Mouse (Mus musculus) E14TG2a.4 (cell line): Measurements from ENCODE around the gene Adamts2.

Experiments used
- H3K27me3 ChIP-seq: 2 replicates; pipeline ENCODE4 v1.6.1; 2014; ENCODE audit warnings: low read length, control low read depth; ENCODE audit not compliant: insufficient read depth
- H3K36me3 ChIP-seq: 2 replicates; pipeline ENCODE4 v1.6.1; 2014; ENCODE audit warnings: low read length, control low read depth; ENCODE audit not compliant: insufficient read depth
- H3K4me1 ChIP-seq: replicated peaks from 2 replicates; pipeline ENCODE4 v1.6.1; 2014; ENCODE audit warnings: low read depth, low read length, control low read depth
- H3K4me3 ChIP-seq: replicated peaks from 2 replicates; pipeline ENCODE4 v1.5.1; 2014; ENCODE audit warnings: mild to moderate bottlenecking, low read length
- H3K9me3 ChIP-seq: 2 replicates; pipeline ENCODE4 v1.6.1; 2014; ENCODE audit warnings: low read length, control low read depth
- CTCF ChIP-seq: conservative IDR thresholded peaks from 2 replicates; pipeline ENCODE4 v1.5.1; 2014; ENCODE audit warnings: low read length
- NANOG ChIP-seq: IDR thresholded peaks from 2 replicates; pipeline ENCODE4 v1.6.1; 2014; ENCODE audit warnings: borderline replicate concordance, low read length, mixed read lengths
- POU5F1 ChIP-seq: IDR thresholded peaks from 2 replicates; pipeline ENCODE4 v1.6.1; 2014; ENCODE audit warnings: low read length, borderline replicate concordance

The Adamts2 gene

GRCm38 (mm10) chr11:50601641-50602355, at the start of gene Adamts2:
Gene Adamts2 (plus strand): TSS chr11:50602084.
- TF ChIP-seq POU5F1 (no peak), NANOG (no peak), CTCF (no peak)
- H3K27me3 ChIP-seq, result peaks cover 93% of the 10 kb centered on the region
- peaks cover 26% of the 10 kb centered on the region for H3K4me1 ChIP-seq
- H3K9me3 ChIP-seq, result no peaks in the 10 kb centered on the region
- H3K36me3 ChIP-seq, result no peaks in the 10 kb centered on the region
- H3K4me3 ChIP-seq, result peak within 1 kb of the TSS; percentile 83

DNA sequence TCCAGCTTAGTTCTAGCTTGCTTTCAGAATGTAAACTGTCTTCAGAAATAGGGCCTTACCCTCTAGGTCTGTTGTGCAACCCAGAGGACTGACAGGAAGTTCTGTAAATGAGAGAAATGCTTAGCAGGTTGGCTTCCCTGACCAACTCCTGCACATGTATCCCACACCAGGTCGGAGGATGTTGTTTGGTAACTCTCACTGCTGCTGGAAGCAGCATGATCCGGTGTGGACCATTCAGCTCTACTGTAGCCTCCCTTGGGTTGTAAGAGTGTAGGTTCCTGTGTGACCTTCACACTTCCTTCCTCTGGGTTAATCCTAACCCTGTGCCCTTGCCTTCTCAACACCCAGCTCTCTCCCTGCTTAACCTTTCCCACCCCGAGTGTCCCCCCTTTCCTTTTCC, 44.8 kb upstream of the Adamts2 start:
- Histone ChIP-seq H3K4me3 (no peak overlapping the region), H3K9me3 (no peaks in the 10 kb centered on the region; the same call in 1 of the 2 replicates), H3K36me3 (no peaks in the 10 kb centered on the region), H3K27me3 (peaks cover 9% of the 10 kb centered on the region), H3K4me1 (peaks cover 6% of the 10 kb centered on the region; the same call in 1 of the 2 replicates)
- TF ChIP-seq NANOG (no peak), POU5F1 (no peak), CTCF (no peak)

DNA sequence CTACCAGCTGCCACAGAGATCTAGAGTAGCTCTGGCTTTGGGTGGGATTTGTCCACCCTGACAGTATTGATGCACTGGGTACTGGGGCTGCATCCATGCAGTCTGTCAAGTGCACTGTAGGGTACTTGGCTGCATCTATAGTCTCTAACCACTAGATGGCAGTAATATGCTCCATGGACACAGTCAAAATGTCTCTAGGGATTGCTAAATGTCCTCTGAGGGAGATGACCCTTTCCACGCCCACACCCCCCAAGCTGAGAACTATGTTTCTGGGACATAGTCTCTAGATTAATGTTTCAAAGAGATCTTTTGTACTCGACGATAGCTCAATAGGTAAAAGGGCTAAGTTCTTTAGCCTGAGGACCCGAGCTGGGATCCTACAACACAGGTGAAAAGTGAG, 42.8 kb upstream of the Adamts2 start:
- Histone ChIP-seq H3K4me1 (peaks cover 6% of the 10 kb centered on the region; the same call in 1 of the 2 replicates), H3K36me3 (no peaks in the 10 kb centered on the region), H3K27me3 (peaks cover 17% of the 10 kb centered on the region), H3K9me3 (no peaks in the 10 kb centered on the region; the same call in 1 of the 2 replicates), H3K4me3 (no peak overlapping the region)
- TF ChIP-seq POU5F1 (no peak), CTCF (peak; percentile 79)

- Histone ChIP-seq H3K4me3 (peak overlapping the region; percentile 66), H3K36me3 (no peaks in the 10 kb centered on the region), H3K9me3 (no peaks in the 10 kb centered on the region), H3K4me1 (peaks cover 10% of the 10 kb centered on the region), H3K27me3 (peaks cover 45% of the 10 kb centered on the region)
- TF ChIP-seq POU5F1 (no peak), NANOG (no peak)
These were observed 36.2 kb upstream of the Adamts2 start for GRCm38 (mm10) chr11:50565466-50566211.

- Histone ChIP-seq H3K4me3 (no peak overlapping the region), H3K4me1 (peaks cover 2% of the 10 kb centered on the region; the same call in 1 of the 2 replicates), H3K27me3 (peaks cover 20% of the 10 kb centered on the region), H3K36me3 (no peaks in the 10 kb centered on the region), H3K9me3 (no peaks in the 10 kb centered on the region)
- TF ChIP-seq CTCF (no peak), NANOG (no peak), POU5F1 (no peak)
These were observed 30.4 kb upstream of the Adamts2 start for GRCm38 (mm10) chr11:50571448-50571847.

DNA sequence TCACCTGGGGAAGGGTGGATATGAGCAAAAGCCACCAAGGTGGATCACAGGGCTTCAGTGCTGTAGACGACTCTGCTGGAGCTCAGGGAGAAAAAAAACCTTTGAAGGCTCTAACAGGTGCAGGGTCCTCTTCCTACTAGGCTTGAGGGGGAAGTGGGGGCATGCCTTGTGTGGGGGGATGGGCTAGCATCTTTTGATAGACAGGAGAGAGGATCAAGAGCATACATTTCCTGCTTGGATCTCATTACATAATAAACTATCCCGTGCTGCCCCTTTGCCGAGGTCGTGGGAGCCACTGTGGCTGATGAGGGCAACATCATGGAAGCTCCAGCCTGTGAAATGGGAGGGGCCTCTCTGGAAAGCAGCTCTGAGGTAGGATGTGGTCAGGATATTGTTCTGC, 25.4 kb upstream of the Adamts2 start:
- H3K4me3 ChIP-seq, result no peak overlapping the region
- peaks cover 27% of the 10 kb centered on the region for H3K27me3 ChIP-seq
- H3K36me3 ChIP-seq, result no peaks in the 10 kb centered on the region
- no peaks in the 10 kb centered on the region; the same call in 1 of the 2 replicates for H3K9me3 ChIP-seq
- peaks cover 3% of the 10 kb centered on the region; the same call in 1 of the 2 replicates for H3K4me1 ChIP-seq
- TF ChIP-seq CTCF, result no peak
- no peak for TF ChIP-seq NANOG
- no peak for TF ChIP-seq POU5F1

DNA sequence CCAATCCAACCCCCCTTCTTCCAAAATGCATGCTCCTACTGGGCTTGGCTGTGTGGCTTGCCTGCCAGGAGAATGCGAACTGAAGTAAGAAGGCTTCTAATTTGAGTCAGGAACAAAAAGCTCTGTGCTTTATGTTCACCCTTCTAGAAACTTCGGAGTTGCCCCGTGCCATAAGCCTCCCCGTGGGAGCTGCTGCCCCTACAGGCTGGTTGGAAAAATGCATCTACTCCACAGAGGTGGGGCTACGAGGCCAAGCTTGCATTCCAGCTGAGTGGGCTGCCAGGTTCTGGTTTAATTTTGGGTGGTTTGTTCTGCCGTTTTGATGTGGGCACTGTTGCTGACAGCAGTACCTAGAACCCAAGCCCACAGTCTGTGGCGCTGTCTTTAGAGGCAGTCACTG, 14.9 kb upstream of the Adamts2 start:
- Histone ChIP-seq H3K27me3 (peaks cover 40% of the 10 kb centered on the region), H3K9me3 (no peaks in the 10 kb centered on the region), H3K4me1 (peaks cover 5% of the 10 kb centered on the region; the same call in 1 of the 2 replicates), H3K4me3 (no peak overlapping the region), H3K36me3 (no peaks in the 10 kb centered on the region)
- TF ChIP-seq POU5F1 (no peak), CTCF (peak; percentile 73), NANOG (no peak)

GRCm38 (mm10) chr11:50587787-50588186, 14.1 kb upstream of the Adamts2 start:
- H3K4me3 ChIP-seq, result no peak overlapping the region
- TF ChIP-seq CTCF (peak; percentile 97), NANOG (no peak)
- no peaks in the 10 kb centered on the region for H3K36me3 ChIP-seq
- H3K4me1 ChIP-seq, result peaks cover 7% of the 10 kb centered on the region; the same call in 1 of the 2 replicates
- H3K9me3 ChIP-seq, result no peaks in the 10 kb centered on the region
- peaks cover 39% of the 10 kb centered on the region for H3K27me3 ChIP-seq
